Mouse (Mus musculus) heart, postnatal 14 days (tissue): ENCODE results near the gene Zfp831. TPM values are rescaled to one million over a fixed set of nuclear protein-coding genes. Genes with fewer than 3 reads are reported as not detected.

ENCODE experiments used
- DNase-seq, 2 experiments: peaks; one replicate each; pipeline ENCODE4 v3.0.0; 2021 to 2022
- intact Hi-C: fragments of 180-260 bp; cut with DNase I; formaldehyde crosslinking; loops from one replicate; pipeline ENCODE4 v1.15.1; 2025
- long read RNA-seq, 2 experiments: library from polyadenylated mRNA; stranded (forward); transcript quantifications; one replicate each; pipeline ENCODE4 v2.0.0; 2021
- total RNA-seq, 2 experiments: library from RNA; stranded (reverse); gene quantifications; 2 replicates each; pipeline ENCODE4 v1.2.3; 2021

The Zfp831 gene
- under 1 TPM; 0.07 to 0.12 TPM for total RNA-seq
- long read RNA-seq, experiment 1, result 0 reads
- long read RNA-seq, experiment 2, result 0 reads

DNA sequence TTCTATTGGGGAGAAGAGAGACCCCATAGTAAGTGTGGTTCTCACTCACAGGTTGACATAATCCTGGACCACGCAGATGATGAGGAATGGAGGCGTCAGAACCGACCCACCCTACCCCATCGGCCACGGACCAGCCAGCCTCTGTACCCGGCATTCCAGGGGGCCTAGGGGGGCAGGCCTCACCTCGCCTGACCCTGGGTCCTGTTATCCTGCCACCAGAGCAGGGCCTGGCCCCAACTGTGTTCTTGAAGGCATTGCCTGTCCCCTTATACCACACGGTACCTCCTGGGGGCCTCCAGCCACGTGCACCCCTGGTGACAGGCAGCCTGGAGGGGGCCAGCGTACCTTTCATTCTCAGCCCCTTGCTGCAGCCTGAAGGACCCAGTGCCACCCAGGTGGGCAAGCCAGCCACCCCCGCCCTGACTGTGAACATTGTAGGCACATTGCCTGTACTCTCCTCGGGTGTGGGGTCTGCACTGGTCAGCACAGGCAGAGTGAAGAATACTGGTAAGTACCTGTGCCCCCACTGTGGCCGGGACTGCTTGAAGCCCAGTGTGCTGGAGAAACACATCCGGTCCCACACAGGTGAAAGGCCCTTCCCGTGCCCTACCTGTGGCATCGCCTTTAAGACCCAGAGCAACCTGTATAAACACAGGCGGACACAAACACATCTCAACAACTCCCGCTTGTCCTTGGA is at the start of gene Zfp831:
Zfp831 (plus strand) TSS at position 87 of the 697 bp plus-strand sequence.
- intact Hi-C loops, result no loop called here
- DNase-seq, result no peak

DNA sequence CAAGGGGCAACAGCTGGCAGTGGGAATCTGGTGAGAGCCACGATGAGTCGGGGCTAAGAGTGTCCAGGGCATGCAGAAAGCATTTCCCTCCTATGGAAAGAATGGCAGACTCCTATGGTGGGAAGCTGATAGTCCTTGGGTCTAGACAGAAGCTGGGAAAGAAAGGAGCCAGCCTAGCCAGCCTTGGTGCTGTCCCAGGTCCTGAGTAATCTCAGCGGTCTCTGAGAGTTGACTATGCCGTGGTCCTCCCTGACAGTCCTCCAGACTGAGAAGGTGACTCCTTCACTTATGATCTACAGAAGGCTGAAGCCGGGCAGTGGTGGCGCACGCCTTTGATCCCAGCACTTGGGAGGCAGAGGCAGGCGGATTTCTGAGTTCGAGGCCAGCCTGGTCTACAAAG is 48.4 kb upstream of the Zfp831 start:
- no peak for DNase-seq
- intact Hi-C loops, result no loop called here

- DNase-seq, result no peak
- intact Hi-C loops, result loop anchor here (2.0 kb wide), 1 partner anchor 75 kb away; no protein-coding TSS in a partner anchor
Measured at GRCm38 (mm10) chr2:174595611-174596010, 47.7 kb upstream of the Zfp831 start.

- intact Hi-C loops, result loop anchor here (2.0 kb wide), 1 partner anchor 74 kb away; no protein-coding TSS in a partner anchor
- DNase-seq, result no peak
Measured at GRCm38 (mm10) chr2:174596457-174596856, 46.9 kb upstream of the Zfp831 start.

- intact Hi-C loops, result no loop called here
- no peak for DNase-seq
Measured at GRCm38 (mm10) chr2:174598451-174598850, 44.9 kb upstream of the Zfp831 start.

DNA sequence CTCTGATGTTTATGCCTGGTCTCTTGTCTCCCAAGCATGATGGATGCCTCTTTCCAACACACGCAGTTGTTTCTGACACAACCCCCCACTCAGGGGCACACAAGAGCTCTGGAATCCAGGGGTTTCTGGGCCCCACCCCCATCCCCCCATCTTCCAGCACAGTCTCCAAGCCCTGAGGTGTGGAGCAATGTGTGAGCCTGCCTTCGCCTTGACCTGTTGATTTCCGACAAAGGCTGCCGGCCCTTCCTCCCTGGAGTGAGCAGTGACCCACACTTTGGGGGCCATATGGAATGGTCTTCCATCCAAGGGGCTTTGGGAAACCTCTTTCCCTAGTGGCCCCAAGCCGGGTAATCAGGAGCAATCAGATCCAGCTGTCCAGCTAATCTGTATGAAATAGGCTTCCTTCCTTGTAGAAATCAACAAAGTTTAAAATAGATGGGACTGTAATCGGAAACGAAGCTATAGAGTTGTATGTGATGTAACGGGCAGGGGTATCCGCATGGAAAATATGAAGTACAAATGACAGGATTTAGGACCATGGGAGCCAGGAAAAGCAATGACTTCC is 44.2 kb upstream of the Zfp831 start:
- intact Hi-C loops, result no loop called here
- DNase-seq, result no peak

GRCm38 (mm10) chr2:174599853-174600271 is 43.5 kb upstream of the Zfp831 start:
- peak; percentile 44 to 63 for DNase-seq
- intact Hi-C loops, result no loop called here

- DNase-seq, result peak in 1 of 2 experiments; percentile 13
Measured at GRCm38 (mm10) chr2:174601938-174602685, 41.2 kb upstream of the Zfp831 start.

DNA sequence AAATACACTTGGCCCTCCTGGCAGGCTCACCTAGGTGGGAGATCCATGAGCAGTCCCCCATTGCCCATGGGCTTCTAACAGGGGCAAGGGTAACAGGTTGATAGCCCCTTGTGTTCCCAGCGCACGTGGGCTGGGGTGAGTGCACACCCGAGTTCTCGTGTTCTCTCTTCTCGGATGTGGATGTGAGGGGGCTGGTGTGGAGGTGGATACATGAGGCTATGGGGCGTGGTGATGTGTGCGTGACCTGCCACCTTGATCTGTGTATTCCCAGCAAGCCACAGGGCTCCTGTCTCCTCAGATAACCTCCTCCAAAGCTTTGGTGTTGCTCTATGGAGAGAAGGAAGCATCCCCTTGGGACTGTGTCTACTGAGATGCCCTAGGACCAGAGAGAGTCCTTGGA is 40.0 kb upstream of the Zfp831 start:
- intact Hi-C loops, result loop anchor here (2.0 kb wide), 1 partner anchor 69 kb away; no protein-coding TSS in a partner anchor
- no peak for DNase-seq

More at GRCm38 (mm10) chr2:174601938-174602685, 41.2 kb upstream of the Zfp831 start:
- intact Hi-C loops, result loop anchor here (2.0 kb wide), 1 partner anchor 71 kb away; no protein-coding TSS in a partner anchor

DNA sequence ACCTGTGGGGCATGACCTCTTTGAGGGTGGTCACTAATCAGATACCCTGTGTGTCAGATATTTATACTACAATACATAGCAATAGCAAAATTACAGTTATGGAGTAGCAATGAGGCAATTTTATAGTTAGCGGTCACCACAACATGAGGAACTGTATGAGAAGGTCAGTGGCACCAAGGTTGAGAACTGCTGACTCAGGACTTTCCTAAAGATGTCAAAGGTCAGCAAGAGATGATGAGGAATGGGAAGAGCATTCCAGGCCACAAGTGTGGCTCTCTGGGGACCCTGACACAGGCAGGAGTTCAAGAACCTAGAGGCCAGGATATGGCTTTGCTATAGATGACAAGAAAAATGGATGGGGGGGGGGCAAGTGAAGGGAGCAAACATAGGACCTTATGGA is 38.3 kb upstream of the Zfp831 start:
- intact Hi-C loops, result no loop called here
- DNase-seq, result no peak

GRCm38 (mm10) chr2:174605442-174606087 is 37.8 kb upstream of the Zfp831 start:
- intact Hi-C loops, result no loop called here
- no peak for DNase-seq

DNA sequence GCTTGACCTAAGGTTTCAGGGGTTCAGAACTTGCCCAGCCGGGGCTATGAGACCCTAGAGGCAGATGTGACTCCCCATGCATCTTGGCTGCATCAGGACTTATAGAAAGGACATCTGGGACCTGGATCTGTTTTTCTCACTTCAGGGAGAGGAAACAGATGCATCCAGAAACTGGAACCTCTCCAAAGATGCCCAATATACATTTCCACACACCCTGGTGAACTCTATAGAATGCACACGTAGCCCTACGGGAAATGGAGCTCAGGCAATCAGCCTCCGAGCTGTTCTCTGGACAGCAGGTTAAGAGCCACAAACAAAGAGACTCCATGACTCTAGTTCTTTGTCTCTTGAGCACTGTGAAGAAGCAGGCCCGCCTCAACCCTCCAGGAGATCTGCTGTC is 37.0 kb upstream of the Zfp831 start:
- intact Hi-C loops, result no loop called here
- DNase-seq, result no peak

DNA sequence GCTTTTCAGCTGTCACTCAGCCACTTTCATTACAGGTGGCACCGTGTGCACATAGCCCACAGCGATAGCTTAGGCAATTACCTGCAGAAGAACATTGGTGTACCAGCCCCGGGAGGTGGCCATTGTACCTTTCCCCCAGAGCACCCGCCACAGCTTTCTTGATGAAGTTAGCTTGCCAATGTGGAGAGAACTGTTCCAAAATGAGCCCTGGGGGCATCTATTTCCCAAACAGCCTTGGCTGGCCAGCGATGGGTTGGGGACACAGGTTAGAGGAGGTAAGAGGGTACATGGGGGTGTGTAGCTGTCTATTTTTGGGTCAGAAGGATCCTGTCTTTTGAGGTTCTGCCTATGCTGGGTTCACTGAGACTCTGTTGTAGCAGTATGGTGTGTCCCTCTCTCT is 33.4 kb upstream of the Zfp831 start:
- intact Hi-C loops, result no loop called here
- no peak for DNase-seq

- intact Hi-C loops, result no loop called here
Measured at GRCm38 (mm10) chr2:174612386-174613063, 30.8 kb upstream of the Zfp831 start.

GRCm38 (mm10) chr2:174613221-174613620 is 30.1 kb upstream of the Zfp831 start:
- intact Hi-C loops, result no loop called here

More at GRCm38 (mm10) chr2:174612386-174613063, 30.8 kb upstream of the Zfp831 start:
- no peak for DNase-seq

GRCm38 (mm10) chr2:174613921-174614441 is 29.4 kb upstream of the Zfp831 start:
- no peak for DNase-seq
- intact Hi-C loops, result no loop called here

More at GRCm38 (mm10) chr2:174613221-174613620, 30.1 kb upstream of the Zfp831 start:
- no peak for DNase-seq

DNA sequence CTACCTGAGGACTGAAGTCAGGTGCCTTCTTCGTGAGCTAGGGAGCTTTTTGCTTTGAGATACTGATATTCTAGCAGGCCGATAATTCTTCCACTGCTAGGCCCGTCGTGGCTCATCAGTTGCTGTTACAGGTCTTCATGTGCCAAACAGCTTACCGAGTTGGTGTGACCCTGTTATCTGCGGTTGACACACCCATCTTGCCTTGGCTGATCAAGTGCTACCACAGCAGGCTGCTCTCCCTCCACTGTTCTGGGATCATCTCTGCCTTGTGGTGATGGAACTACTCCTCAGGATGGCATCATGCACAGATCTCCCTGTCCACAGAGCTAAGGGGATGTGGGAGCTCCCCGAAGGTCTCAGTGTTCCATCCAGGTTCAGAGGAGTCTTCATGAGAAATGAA is 21.5 kb upstream of the Zfp831 start:
- intact Hi-C loops, result no loop called here
- no peak for DNase-seq

DNA sequence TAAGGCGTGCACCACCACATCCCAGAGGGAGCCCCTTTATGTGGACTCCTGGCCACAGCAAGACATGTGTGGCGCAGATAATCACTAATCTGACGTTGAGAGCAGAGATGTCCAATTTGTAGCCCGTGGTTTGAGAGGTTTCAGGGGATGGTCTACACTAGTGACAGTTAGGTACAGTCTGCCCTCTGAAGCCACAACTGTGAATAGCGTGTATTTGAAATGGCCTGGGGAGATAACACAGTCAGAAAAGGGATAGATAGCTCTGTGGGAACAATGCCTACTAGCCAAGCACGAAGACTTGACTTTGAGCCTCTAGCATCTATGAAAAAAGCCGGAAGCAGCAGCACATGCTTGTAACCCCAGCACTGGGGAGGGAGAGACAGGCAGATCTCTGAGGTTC is 18.9 kb upstream of the Zfp831 start:
- DNase-seq, result no peak
- intact Hi-C loops, result no loop called here

GRCm38 (mm10) chr2:174627021-174627420 is 16.3 kb upstream of the Zfp831 start:
- intact Hi-C loops, result no loop called here
- DNase-seq, result no peak
